Mouse (Mus musculus): Measurements from ENCODE around the gene Arpc2. TPM values are rescaled to one million over a fixed set of nuclear protein-coding genes. Genes with fewer than 3 reads are reported as not detected.
A peak's percentile ranks its signal among the peaks of the same experiment; 100 is the strongest.
"Not testable (repeated sequence)": the region's sequence is repeated elsewhere in the genome, so short reads cannot be mapped to it uniquely, and the experiment has no call there.

Arpc2 gene
- polyA plus RNA-seq, 1 experiment from 2014 or later, result 400 TPM

- H3K9ac ChIP-seq, result peak within 1 kb of the TSS; percentile 92
- peak within 1 kb of the TSS; percentile 85 for H3K27ac ChIP-seq (replicated peaks)
- peak within 1 kb of the TSS; percentile 84 for H3K4me3 ChIP-seq
- ATAC-seq (ENCODE audit: extremely low read depth, insufficient number of reproducible peaks, low FRiP score, low TSS enrichment), result peak; percentile 96
- H3K9me3 ChIP-seq, result no peaks in the 10 kb centered on the region
- H3K27me3 ChIP-seq (replicated peaks), result no peaks in the 10 kb centered on the region
- H3K4me2 ChIP-seq, result peak within 1 kb of the TSS; percentile 83
- H3K4me1 ChIP-seq, result peaks cover 53% of the 10 kb centered on the region
- under 1% methylated on average over 56 of the region's 56 CpGs for WGBS
- H3K36me3 ChIP-seq, result peaks cover 67% of the 10 kb centered on the region
Observed at GRCm38 (mm10) chr1:74284543-74285160, 48.8 kb downstream of the Arpc2 start, which contains the start of the genes Aamp and Pnkd. Gene Aamp, minus strand, starts transcription at chr1:74284738. Gene Pnkd, plus strand, starts transcription at chr1:74284930.

- Histone ChIP-seq H3K27ac (replicated peaks) (peak overlapping the region; percentile 76), H3K27me3 (replicated peaks) (no peaks in the 10 kb centered on the region), H3K4me1 (peaks cover 61% of the 10 kb centered on the region), H3K9ac (peak overlapping the region; percentile 92), H3K36me3 (peaks cover 60% of the 10 kb centered on the region), H3K9me3 (no peaks in the 10 kb centered on the region), H3K4me3 (peak overlapping the region; percentile 84), H3K4me2 (peak overlapping the region; percentile 83)
- WGBS, result 3% methylated on average over 23 of the region's 23 CpGs
- no peak for ATAC-seq (ENCODE audit: extremely low read depth, insufficient number of reproducible peaks, low FRiP score, low TSS enrichment)
Observed at GRCm38 (mm10) chr1:74285212-74286010, 49.5 kb downstream of the Arpc2 start.

- not testable (repeated sequence) for H3K9me3 ChIP-seq; H3K4me3 ChIP-seq; H3K27me3 ChIP-seq (replicated peaks); ATAC-seq (ENCODE audit: extremely low read depth, insufficient number of reproducible peaks, low FRiP score, low TSS enrichment); H3K9ac ChIP-seq; H3K4me2 ChIP-seq; H3K27ac ChIP-seq (replicated peaks)
- 51% methylated on average over 16 of the region's 17 CpGs for WGBS
- peaks cover 60% of the 10 kb centered on the region for H3K36me3 ChIP-seq
- H3K4me1 ChIP-seq, result peaks cover 77% of the 10 kb centered on the region
Observed at GRCm38 (mm10) chr1:74286869-74287607, 51.2 kb downstream of the Arpc2 start.

GRCm38 (mm10) chr1:74288327-74288726, 52.4 kb downstream of the Arpc2 start:
- no peaks in the 10 kb centered on the region for H3K27me3 ChIP-seq (replicated peaks)
- H3K4me3 ChIP-seq, result no peak overlapping the region
- H3K9me3 ChIP-seq, result no peaks in the 10 kb centered on the region
- no peak for ATAC-seq (ENCODE audit: extremely low read depth, insufficient number of reproducible peaks, low FRiP score, low TSS enrichment)
- peak overlapping the region; percentile 92; the same call in 1 of the 2 replicates for H3K27ac ChIP-seq (replicated peaks)
- peaks cover 60% of the 10 kb centered on the region for H3K36me3 ChIP-seq
- peaks cover 82% of the 10 kb centered on the region for H3K4me1 ChIP-seq
- 64% methylated on average over 4 of the region's 4 CpGs for WGBS
- peak overlapping the region; percentile 60 for H3K9ac ChIP-seq
- H3K4me2 ChIP-seq, result no peak overlapping the region

- Histone ChIP-seq H3K27me3 (replicated peaks) (no peaks in the 10 kb centered on the region), H3K9me3 (no peaks in the 10 kb centered on the region), H3K4me2 (0 out of 2 replicates have a peak overlapping the region, but pooled peaks have one; percentile 10), H3K4me1 (peaks cover 84% of the 10 kb centered on the region), H3K27ac (replicated peaks) (peak overlapping the region; percentile 92), H3K9ac (peak overlapping the region; percentile 60), H3K4me3 (no peak overlapping the region), H3K36me3 (peaks cover 69% of the 10 kb centered on the region)
- no peak for ATAC-seq (ENCODE audit: extremely low read depth, insufficient number of reproducible peaks, low FRiP score, low TSS enrichment)
- 68% methylated on average over 9 of the region's 9 CpGs for WGBS
Observed at GRCm38 (mm10) chr1:74289248-74289647, 53.4 kb downstream of the Arpc2 start.

GRCm38 (mm10) chr1:74289740-74290139, 53.9 kb downstream of the Arpc2 start:
- 58% methylated on average over 2 of the region's 2 CpGs for WGBS
- Histone ChIP-seq H3K27ac (replicated peaks) (peak overlapping the region; percentile 92), H3K4me3 (no peak overlapping the region), H3K9ac (peak overlapping the region; percentile 60), H3K27me3 (replicated peaks) (no peaks in the 10 kb centered on the region), H3K4me1 (peaks cover 88% of the 10 kb centered on the region), H3K4me2 (peak overlapping the region; percentile 10; the same call in 1 of the 2 replicates), H3K9me3 (no peaks in the 10 kb centered on the region), H3K36me3 (peaks cover 72% of the 10 kb centered on the region)
- no peak for ATAC-seq (ENCODE audit: extremely low read depth, insufficient number of reproducible peaks, low FRiP score, low TSS enrichment)

GRCm38 (mm10) chr1:74290141-74290540, 54.3 kb downstream of the Arpc2 start:
- H3K4me1 ChIP-seq, result peaks cover 92% of the 10 kb centered on the region
- H3K4me3 ChIP-seq, result no peak overlapping the region
- 39% methylated on average over 5 of the region's 5 CpGs for WGBS
- H3K4me2 ChIP-seq, result peak overlapping the region; percentile 33
- no peaks in the 10 kb centered on the region for H3K27me3 ChIP-seq (replicated peaks)
- H3K36me3 ChIP-seq, result peaks cover 74% of the 10 kb centered on the region
- H3K9ac ChIP-seq, result peak overlapping the region; percentile 66
- ATAC-seq (ENCODE audit: extremely low read depth, insufficient number of reproducible peaks, low FRiP score, low TSS enrichment), result peak; percentile 67; the same call in 1 of the 2 replicates
- peak overlapping the region; percentile 92 for H3K27ac ChIP-seq (replicated peaks)
- no peaks in the 10 kb centered on the region for H3K9me3 ChIP-seq

GRCm38 (mm10) chr1:74292331-74293020, 56.6 kb downstream of the Arpc2 start:
- ATAC-seq (ENCODE audit: extremely low read depth, insufficient number of reproducible peaks, low FRiP score, low TSS enrichment), result no peak
- no peak overlapping the region for H3K4me3 ChIP-seq
- no peaks in the 10 kb centered on the region for H3K9me3 ChIP-seq
- H3K27me3 ChIP-seq (replicated peaks), result no peaks in the 10 kb centered on the region
- H3K36me3 ChIP-seq, result peaks cover 65% of the 10 kb centered on the region
- H3K27ac ChIP-seq (replicated peaks), result 0 out of 2 replicates have a peak overlapping the region, but pooled peaks have one; percentile 10
- WGBS, result 83% methylated on average over 11 of the region's 11 CpGs
- H3K9ac ChIP-seq, result peak overlapping the region; percentile 37; the same call in 1 of the 2 replicates
- H3K4me1 ChIP-seq, result peaks cover 98% of the 10 kb centered on the region
- H3K4me2 ChIP-seq, result no peak overlapping the region

- peaks cover 56% of the 10 kb centered on the region for H3K36me3 ChIP-seq
- WGBS, result 74% methylated on average over 8 of the region's 8 CpGs
Observed at GRCm38 (mm10) chr1:74293306-74293960, 57.5 kb downstream of the Arpc2 start.

GRCm38 (mm10) chr1:74294090-74294643, 58.3 kb downstream of the Arpc2 start:
- H3K4me1 ChIP-seq, result peaks cover 99% of the 10 kb centered on the region
- H3K4me2 ChIP-seq, result peak overlapping the region; percentile 0; the same call in 1 of the 2 replicates
- WGBS, result 63% methylated on average over 3 of the region's 3 CpGs
- peaks cover 52% of the 10 kb centered on the region for H3K36me3 ChIP-seq
- H3K4me3 ChIP-seq, result no peak overlapping the region
- no peak for ATAC-seq (ENCODE audit: extremely low read depth, insufficient number of reproducible peaks, low FRiP score, low TSS enrichment)
- H3K27ac ChIP-seq (replicated peaks), result peak overlapping the region; percentile 99
- peak overlapping the region; percentile 62 for H3K9ac ChIP-seq
- no peaks in the 10 kb centered on the region for H3K9me3 ChIP-seq
- no peaks in the 10 kb centered on the region for H3K27me3 ChIP-seq (replicated peaks)

More at GRCm38 (mm10) chr1:74293306-74293960, 57.5 kb downstream of the Arpc2 start:
- H3K9ac ChIP-seq, result peak overlapping the region; percentile 62
- 0 out of 2 replicates have a peak overlapping the region, but pooled peaks have one; percentile 0 for H3K4me2 ChIP-seq
- no peak overlapping the region for H3K4me3 ChIP-seq
- no peaks in the 10 kb centered on the region for H3K9me3 ChIP-seq
- H3K4me1 ChIP-seq, result peaks cover 99% of the 10 kb centered on the region
- H3K27ac ChIP-seq (replicated peaks), result peak overlapping the region; percentile 99
- no peak for ATAC-seq (ENCODE audit: extremely low read depth, insufficient number of reproducible peaks, low FRiP score, low TSS enrichment)
- H3K27me3 ChIP-seq (replicated peaks), result no peaks in the 10 kb centered on the region

Measured in heart, embryonic 13.5 days (tissue).